Mouse (Mus musculus) C2C12 (cell line): ENCODE results near the gene Scfd2.

ENCODE experiments used
- CEBPB ChIP-seq: IDR thresholded peaks from one replicate; pipeline ENCODE4 v1.6.1; 2011; ENCODE audit warnings: low read depth, mild to moderate bottlenecking, control low read depth, moderate library complexity
- CTCF ChIP-seq: IDR thresholded peaks from one replicate; pipeline ENCODE4 v1.5.1; 2011; ENCODE audit not compliant: control insufficient read depth, insufficient read depth, insufficient read length
- FOSL1 ChIP-seq: IDR thresholded peaks from one replicate; pipeline ENCODE4 v1.8.0; 2011; ENCODE audit warnings: mild to moderate bottlenecking, low read length; ENCODE audit not compliant: poor library complexity, insufficient read depth, severe bottlenecking
- MAX ChIP-seq: IDR thresholded peaks from one replicate; pipeline ENCODE4 v1.6.1; 2011; ENCODE audit warnings: mild to moderate bottlenecking, control low read depth
- MYOD1 ChIP-seq: IDR thresholded peaks from one replicate; pipeline ENCODE4 v1.6.1; 2011; ENCODE audit warnings: low read depth; ENCODE audit not compliant: control insufficient read depth, insufficient read length
- MYOG ChIP-seq: IDR thresholded peaks from one replicate; pipeline ENCODE4 v1.6.1; 2011; ENCODE audit not compliant: control insufficient read depth, insufficient read length; ENCODE audit errors: extremely low read depth
- USF1 ChIP-seq: IDR thresholded peaks from one replicate; pipeline ENCODE4 v1.6.1; 2011; ENCODE audit warnings: low read depth, mild to moderate bottlenecking, control low read depth, moderate library complexity

DNA sequence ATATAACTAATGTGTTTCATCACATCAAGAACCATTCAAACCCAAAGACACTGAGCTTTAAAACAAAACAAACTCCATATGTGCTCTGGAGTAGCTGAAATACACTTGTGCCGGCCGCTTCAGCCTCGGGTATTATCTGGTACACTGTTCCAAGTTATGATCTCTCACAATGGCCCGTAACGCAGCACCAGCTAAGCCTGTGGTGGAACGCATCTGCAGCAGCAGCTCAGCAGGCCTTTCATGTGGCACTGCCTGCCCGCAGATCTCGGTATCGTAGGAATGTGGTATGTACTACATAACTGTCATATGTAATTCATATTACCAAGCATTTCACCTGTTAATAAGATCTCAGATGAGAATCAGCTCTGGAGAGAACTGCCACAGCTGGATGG, 164.9 kb downstream of the Scfd2 start:
- no peak for TF ChIP-seq CTCF
- no peak for TF ChIP-seq FOSL1
- no peak for TF ChIP-seq MYOG
- TF ChIP-seq USF1, result no peak
- TF ChIP-seq MAX, result no peak
- TF ChIP-seq MYOD1, result no peak
- TF ChIP-seq CEBPB, result no peak
